Mouse (Mus musculus) heart, embryonic 14.5 days (tissue): ENCODE measurements around the gene Kirrel3. TPM values are rescaled to one million over a fixed set of nuclear protein-coding genes. Genes with fewer than 3 reads are reported as not detected.

Experiments
- ATAC-seq: fragments of 200-750 bp; cut with Nextera tagmentation; 2 replicates; pipeline ENCODE4 v1.8.0; 2017; ENCODE audit warnings: low read depth, moderate TSS enrichment; ENCODE audit not compliant: insufficient number of reproducible peaks, insufficient read depth, low FRiP score
- H3K27ac ChIP-seq, 2 experiments: fragments of 200-500 bp in 1 of 2; fragments of 300-500 bp in 1 of 2; sonication (generic) in 1 of 2; replicated peaks in 1 of 2; 2 replicates each; pipeline ENCODE4 v1.5.1; 2012 to 2014; ENCODE audit warnings: low read depth in 2 of 2, low read length in 2 of 2, control low read depth in 1 of 2, mild to moderate bottlenecking in 1 of 2, mixed read lengths in 1 of 2; ENCODE audit not compliant: control insufficient read depth in 1 of 2, insufficient read depth in 1 of 2
- H3K27me3 ChIP-seq: fragments of 300-500 bp; sonication (generic); 2 replicates; pipeline ENCODE4 v1.6.1; 2014; ENCODE audit warnings: mild to moderate bottlenecking, low read length, control low read depth; ENCODE audit not compliant: control insufficient read depth, insufficient read depth
- H3K36me3 ChIP-seq: fragments of 300-500 bp; sonication (generic); 2 replicates; pipeline ENCODE4 v1.6.1; 2014; ENCODE audit warnings: mild to moderate bottlenecking, control low read depth, low read length, mixed read lengths; ENCODE audit not compliant: control insufficient read depth, insufficient read depth
- H3K4me1 ChIP-seq, 2 experiments: fragments of 200-500 bp in 1 of 2; fragments of 300-500 bp in 1 of 2; sonication (generic) in 1 of 2; 2 replicates each; pipeline ENCODE4 v1.6.1; 2012 to 2014; ENCODE audit warnings: low read length in 2 of 2, control low read depth in 1 of 2, mixed read lengths in 1 of 2; ENCODE audit not compliant: control insufficient read depth in 2 of 2, insufficient read depth in 2 of 2
- H3K4me2 ChIP-seq: fragments of 300-500 bp; sonication (generic); 2 replicates; pipeline ENCODE4 v1.6.1; 2014; ENCODE audit warnings: mild to moderate bottlenecking, low read length
- H3K4me3 ChIP-seq, 2 experiments: fragments of 200-500 bp in 1 of 2; fragments of 300-500 bp in 1 of 2; sonication (generic) in 1 of 2; 2 replicates each; pipeline ENCODE4 v1.5.1; 2012 to 2014; ENCODE audit warnings: low read length in 2 of 2, mild to moderate bottlenecking in 2 of 2, control low read depth in 1 of 2, low read depth in 1 of 2, moderate library complexity in 1 of 2; ENCODE audit not compliant: control insufficient read depth in 1 of 2, insufficient read depth in 1 of 2
- H3K9ac ChIP-seq: fragments of 300-500 bp; sonication (generic); 2 replicates; pipeline ENCODE4 v1.6.1; 2014; ENCODE audit warnings: mild to moderate bottlenecking, low read length
- H3K9me3 ChIP-seq: fragments of 300-500 bp; sonication (generic); 2 replicates; pipeline ENCODE4 v1.6.1; 2016; ENCODE audit warnings: low read length, control low read depth; ENCODE audit not compliant: control insufficient read depth
- WGBS: fragments of 180-500 bp; shearing (Covaris S2); extraction: QIAGEN DNeasy Blood & Tissue Kit; methylation state at CpG from one replicate; pipeline ENCODE4 v1.1.7; 2014; 5-methylcytosine and 5-hydroxymethylcytosine counted together
- polyA plus RNA-seq: library from polyadenylated mRNA; unstranded; fragments of >200 nt; fragmentation: Nextera tagmentation; extraction: Ambion mirVana; gene quantifications from 2 replicates; pipeline ENCODE4 v1.2.1, GENCODE M21; 2014

The Kirrel3 gene
- polyA plus RNA-seq, 1 experiment from 2014 or later: 1.0 TPM

- Histone ChIP-seq H3K9ac (no peak overlapping the region), H3K4me2 (no peak overlapping the region), H3K27ac (no peak overlapping the region), H3K4me1 (no peaks in the 10 kb centered on the region), H3K9me3 (no peaks in the 10 kb centered on the region), H3K36me3 (no peaks in the 10 kb centered on the region), H3K4me3 (no peak overlapping the region), H3K27me3 (0 out of 2 replicates have a peak, but pooled peaks cover 4% of the 10 kb centered on the region)
- ATAC-seq: no peak
- 69% methylated on average over 4 of the region's 4 CpGs for WGBS
These were observed 227.8 kb downstream of the Kirrel3 start for GRCm38 (mm10) chr9:34713462-34713926.

DNA sequence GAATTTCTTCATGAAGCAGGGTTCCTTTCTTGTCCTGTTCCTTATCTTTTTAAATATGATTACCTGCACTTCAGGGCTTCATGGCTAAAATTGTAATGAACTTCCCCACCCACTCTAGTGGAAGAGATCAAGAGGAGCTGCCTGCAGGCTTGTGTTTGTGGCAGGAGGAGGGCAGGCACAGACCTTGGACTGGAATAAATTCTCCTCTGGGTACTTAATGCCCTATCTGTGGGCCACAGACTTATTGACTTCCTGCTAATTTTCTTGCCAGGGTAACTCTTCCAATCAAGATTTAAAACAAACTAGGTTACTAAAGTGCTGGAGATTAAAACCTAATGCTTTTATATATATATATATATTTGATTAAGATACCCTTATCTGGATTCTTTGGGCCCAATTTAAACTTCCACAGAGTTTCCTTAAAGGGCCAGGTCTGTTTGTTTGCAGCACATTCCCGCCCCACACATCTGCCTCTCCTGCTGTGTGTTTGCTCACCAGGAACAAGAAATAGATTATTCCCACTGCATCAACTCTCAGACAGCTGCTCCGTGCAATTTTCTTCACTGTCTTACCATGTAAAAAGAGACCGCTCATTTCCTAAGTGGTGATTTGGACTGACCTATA lies 229.4 kb downstream of the Kirrel3 start:
- H3K27me3 ChIP-seq: 0 out of 2 replicates have a peak, but pooled peaks cover 4% of the 10 kb centered on the region
- no peaks in the 10 kb centered on the region for H3K4me1 ChIP-seq
- no peak overlapping the region for H3K4me2 ChIP-seq
- WGBS: 63% methylated on average over 3 of the region's 3 CpGs
- H3K27ac ChIP-seq: no peak overlapping the region
- H3K9me3 ChIP-seq: no peaks in the 10 kb centered on the region
- H3K4me3 ChIP-seq: no peak overlapping the region
- H3K9ac ChIP-seq: no peak overlapping the region
- ATAC-seq: no peak
- H3K36me3 ChIP-seq: no peaks in the 10 kb centered on the region

DNA sequence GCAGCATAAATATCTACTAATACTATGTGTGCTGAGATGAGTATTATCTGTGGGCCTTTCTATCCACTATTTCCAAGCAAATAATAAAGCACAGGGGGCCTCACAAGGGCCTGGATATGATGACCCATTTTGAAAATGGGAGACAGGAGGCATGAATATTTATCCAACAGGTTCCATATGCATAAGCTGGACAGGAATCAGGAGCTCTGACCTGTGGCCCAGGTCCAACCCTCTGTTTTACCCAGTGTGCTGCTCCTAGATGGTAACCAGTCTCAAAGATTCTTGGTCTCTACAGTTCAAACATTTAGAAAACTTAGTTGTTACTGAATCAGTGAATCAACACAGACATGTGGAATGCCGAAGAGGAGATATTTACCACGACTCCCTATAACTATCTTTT lies 230.8 kb downstream of the Kirrel3 start:
- no peak overlapping the region for H3K4me2 ChIP-seq
- WGBS: 88% methylated on average over 2 of the region's 2 CpGs

GRCm38 (mm10) chr9:34721478-34722197 lies 235.9 kb downstream of the Kirrel3 start:
- Histone ChIP-seq H3K4me2 (no peak overlapping the region), H3K36me3 (no peaks in the 10 kb centered on the region), H3K27me3 (no peaks in the 10 kb centered on the region), H3K4me1 (peaks cover 0 to 7% of the 10 kb centered on the region in 2 experiments; a peak in 2 of 4 replicates), H3K9me3 (no peaks in the 10 kb centered on the region), H3K27ac (no peak overlapping the region), H3K9ac (no peak overlapping the region), H3K4me3 (no peak overlapping the region)
- WGBS: 26% methylated on average over 6 of the region's 6 CpGs
- no peak for ATAC-seq

More for the DNA sequence above, 230.8 kb downstream of the Kirrel3 start:
- no peak for ATAC-seq
- Histone ChIP-seq H3K36me3 (no peaks in the 10 kb centered on the region), H3K27me3 (0 out of 2 replicates have a peak, but pooled peaks cover 4% of the 10 kb centered on the region), H3K4me1 (peaks cover 0 to 3% of the 10 kb centered on the region in 2 experiments; a peak in 1 of 4 replicates), H3K9ac (no peak overlapping the region), H3K9me3 (no peaks in the 10 kb centered on the region), H3K27ac (no peak overlapping the region), H3K4me3 (no peak overlapping the region)

GRCm38 (mm10) chr9:34722198-34722550 lies 236.5 kb downstream of the Kirrel3 start:
- H3K4me2 ChIP-seq: no peak overlapping the region
- no peaks in the 10 kb centered on the region for H3K27me3 ChIP-seq
- H3K9ac ChIP-seq: no peak overlapping the region
- H3K4me1 ChIP-seq: peaks cover 0 to 7% of the 10 kb centered on the region in 2 experiments; a peak in 2 of 4 replicates
- H3K36me3 ChIP-seq: no peaks in the 10 kb centered on the region
- no peaks in the 10 kb centered on the region for H3K9me3 ChIP-seq
- H3K4me3 ChIP-seq: no peak overlapping the region
- WGBS: 84% methylated on average over 5 of the region's 5 CpGs
- no peak for ATAC-seq
- H3K27ac ChIP-seq: no peak overlapping the region

DNA sequence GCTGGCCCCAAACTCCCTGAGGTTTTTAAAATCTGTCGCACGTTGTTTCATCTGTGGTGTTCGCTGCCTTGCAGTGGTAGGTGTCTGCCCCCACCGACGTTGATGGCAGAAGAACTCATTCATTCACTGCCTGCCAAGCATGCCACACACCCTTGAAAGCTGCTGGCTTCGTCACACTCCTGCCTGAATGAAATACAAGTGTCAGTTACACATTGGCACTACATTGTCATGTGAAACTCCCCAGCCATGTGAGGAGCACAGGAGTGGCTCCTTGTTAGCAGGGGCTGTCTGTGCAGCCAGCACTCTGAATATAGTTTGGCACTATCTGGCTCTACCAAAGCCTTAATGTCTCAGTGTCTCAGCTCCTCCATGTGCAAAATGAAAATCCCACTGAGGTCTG lies 246.8 kb downstream of the Kirrel3 start:
- Histone ChIP-seq H3K4me2 (no peak overlapping the region), H3K27ac (no peak overlapping the region), H3K36me3 (no peaks in the 10 kb centered on the region), H3K9me3 (no peaks in the 10 kb centered on the region), H3K4me1 (no peaks in the 10 kb centered on the region), H3K4me3 (no peak overlapping the region), H3K9ac (no peak overlapping the region), H3K27me3 (no peaks in the 10 kb centered on the region)
- 69% methylated on average over 6 of the region's 6 CpGs for WGBS
- ATAC-seq: no peak

DNA sequence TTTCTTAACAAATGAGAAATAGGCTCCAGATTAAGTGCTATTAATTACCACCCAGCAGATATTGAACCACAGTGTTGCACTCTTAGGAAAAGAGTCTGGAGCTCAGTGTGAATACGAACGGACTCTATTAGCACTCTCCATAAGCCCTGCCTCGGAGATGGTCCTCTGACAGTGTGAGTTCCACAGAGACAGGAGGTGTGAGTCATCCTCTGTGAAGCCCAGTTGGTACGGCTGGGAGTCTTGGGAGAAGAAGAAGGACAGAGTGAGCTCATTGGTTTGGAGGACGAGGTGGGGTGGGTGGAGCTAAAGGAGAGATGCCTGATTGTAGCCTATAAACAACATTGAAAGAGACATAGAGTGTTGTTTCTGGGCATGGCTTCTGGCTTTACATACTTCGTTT lies 247.9 kb downstream of the Kirrel3 start:
- Histone ChIP-seq H3K4me3 (no peak overlapping the region), H3K4me1 (no peaks in the 10 kb centered on the region), H3K9me3 (no peaks in the 10 kb centered on the region), H3K27me3 (no peaks in the 10 kb centered on the region), H3K4me2 (no peak overlapping the region), H3K9ac (no peak overlapping the region), H3K27ac (no peak overlapping the region), H3K36me3 (no peaks in the 10 kb centered on the region)
- no peak for ATAC-seq
- WGBS: 56% methylated on average over 6 of the region's 6 CpGs
